Mouse (Mus musculus) gastrocnemius, adult 18-20 months (tissue): ENCODE results near the gene Olfr110. TPM values are rescaled to one million over a fixed set of nuclear protein-coding genes. Genes with fewer than 3 reads are reported as not detected.
"Not testable (repeated sequence)": the region's sequence is repeated elsewhere in the genome, so short reads cannot be mapped to it uniquely, and the experiment has no call there.

ENCODE experiments used
- DNase-seq: peaks from one replicate; pipeline ENCODE4 v3.0.0; 2021; ENCODE audit warnings: low spot score
- long read RNA-seq, 2 experiments: library from polyadenylated mRNA; stranded (forward); transcript quantifications; one replicate each; pipeline ENCODE4 v2.0.0; 2021
- total RNA-seq, 2 experiments: library from RNA; stranded (reverse); gene quantifications; 2 replicates each; pipeline ENCODE4 v1.2.3; 2021

Olfr110 gene
- total RNA-seq = not detected
- long read RNA-seq, experiment 1 = 0 reads
- long read RNA-seq, experiment 2 = 0 reads

DNA sequence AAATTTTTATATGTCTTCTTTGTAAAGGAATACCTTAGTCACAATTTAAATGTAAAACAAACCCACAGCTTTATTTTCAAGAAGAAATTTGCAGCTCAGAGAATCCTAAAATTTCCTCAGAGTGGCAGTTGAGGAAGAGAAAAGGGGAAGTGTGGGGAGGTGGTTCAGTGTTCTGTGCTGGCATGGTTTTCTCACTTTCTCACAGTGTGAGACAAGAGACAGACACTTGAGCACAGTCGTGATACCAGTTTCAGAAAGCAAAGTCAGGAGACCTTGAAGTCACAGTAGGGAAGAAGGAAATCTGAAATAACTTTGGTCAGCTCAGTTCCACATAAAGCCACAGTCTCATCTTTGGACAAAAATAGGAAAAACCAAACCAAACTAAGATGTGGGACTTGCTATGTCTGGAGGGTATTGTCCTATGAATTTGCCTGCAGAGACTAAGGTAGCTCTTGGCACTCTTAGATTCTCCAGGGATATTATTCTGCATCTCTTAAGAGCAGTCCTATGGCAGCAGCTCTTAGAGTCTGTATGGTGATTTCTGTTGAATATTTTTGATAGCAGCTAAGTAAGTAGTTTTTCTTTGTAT, at the start of gene Olfr110:
Gene Olfr110 (plus strand): TSS at position 539 of the 589 bp plus-strand sequence.
- DNase-seq = no peak

DNA sequence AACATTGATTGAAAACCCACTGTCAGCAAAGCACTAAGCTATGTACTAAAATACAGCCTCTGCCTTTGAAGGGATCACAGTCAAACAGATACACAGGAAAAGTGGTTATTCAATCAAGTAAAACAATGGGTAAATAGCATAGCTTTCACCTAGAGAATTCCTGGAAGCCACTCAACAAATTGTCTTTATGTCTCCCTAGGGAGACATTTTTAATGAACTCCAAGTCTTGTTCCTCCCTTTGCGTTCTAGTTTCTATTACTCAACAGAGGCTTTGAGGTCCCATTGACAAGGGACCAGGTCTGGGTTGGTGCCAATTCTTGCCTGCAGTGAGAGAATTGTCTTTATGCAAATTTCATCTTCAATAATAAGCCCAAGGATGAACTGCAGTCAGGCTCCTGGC, 47.1 kb upstream of the Olfr110 start, which contains the start of gene Olfr108:
Gene Olfr108 (plus strand): TSS at position 301 of the 400 bp plus-strand sequence.
- DNase-seq = no peak

DNA sequence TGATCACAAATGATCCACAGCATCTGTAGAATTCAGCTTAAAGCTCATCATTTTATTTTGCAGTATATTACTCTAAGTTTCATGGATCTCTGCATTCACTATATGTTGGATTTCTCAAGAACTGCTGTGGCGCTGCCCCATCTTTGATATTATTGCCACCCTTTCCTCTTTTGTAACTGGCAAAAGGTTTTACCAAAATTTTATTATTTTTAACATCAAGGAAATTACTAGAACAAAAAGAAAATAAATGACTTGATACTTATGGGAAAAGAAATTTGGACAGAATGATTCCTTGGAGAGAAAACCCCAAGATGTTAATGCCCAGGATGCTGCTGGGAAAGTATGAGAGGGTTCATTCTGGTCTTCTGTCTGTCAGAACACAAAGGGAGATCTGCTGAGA, 33.7 kb upstream of the Olfr110 start, which contains the start of gene Olfr109:
Gene Olfr109 (plus strand): TSS at position 301 of the 400 bp plus-strand sequence.
- DNase-seq = no peak

DNA sequence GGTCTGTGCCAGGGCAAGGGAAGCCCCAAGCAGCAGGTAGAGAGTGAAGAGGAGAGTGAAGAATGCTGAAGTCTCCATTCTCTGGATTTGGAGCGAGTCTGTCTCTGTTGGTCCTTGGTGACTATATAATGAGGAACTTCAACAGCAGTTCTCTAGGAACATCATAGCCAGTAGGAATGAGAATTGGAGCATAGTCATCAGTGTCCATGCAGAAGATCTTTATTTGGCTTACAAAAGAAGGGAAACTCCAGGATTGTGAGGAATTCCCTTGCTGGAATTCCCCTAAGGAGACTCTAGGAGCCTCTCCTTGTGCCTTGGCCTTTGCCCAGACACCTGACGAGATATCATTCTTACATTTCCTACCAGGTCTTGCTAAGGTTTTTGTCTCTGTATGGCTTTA, 8.8 kb upstream of the Olfr110 start, which contains the start of gene H2-M2:
Gene H2-M2 (minus strand): TSS at position 101 of the 400 bp plus-strand sequence.
- no peak for DNase-seq

DNA sequence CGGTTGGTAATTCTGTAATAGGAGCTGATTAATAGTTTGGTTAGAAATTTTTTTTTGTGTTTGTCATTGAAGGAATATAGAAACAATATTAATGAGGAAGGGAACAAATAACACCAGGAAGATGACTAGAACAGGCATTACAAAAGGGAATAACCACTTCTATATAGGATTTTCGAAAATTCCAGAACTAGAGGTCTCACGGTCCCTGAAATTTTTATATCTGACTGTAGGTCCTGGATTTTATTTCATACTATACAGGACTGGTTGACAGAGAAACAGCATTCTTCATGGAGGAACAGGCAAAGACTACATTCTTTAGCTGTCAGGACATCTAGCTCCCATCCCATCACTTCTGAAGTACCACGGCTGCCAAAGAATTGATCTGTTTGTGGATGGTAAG, 15.5 kb downstream of the Olfr110 start, which contains the start of gene Olfr111:
Gene Olfr111 (plus strand): TSS at position 301 of the 400 bp plus-strand sequence.
- DNase-seq = no peak

DNA sequence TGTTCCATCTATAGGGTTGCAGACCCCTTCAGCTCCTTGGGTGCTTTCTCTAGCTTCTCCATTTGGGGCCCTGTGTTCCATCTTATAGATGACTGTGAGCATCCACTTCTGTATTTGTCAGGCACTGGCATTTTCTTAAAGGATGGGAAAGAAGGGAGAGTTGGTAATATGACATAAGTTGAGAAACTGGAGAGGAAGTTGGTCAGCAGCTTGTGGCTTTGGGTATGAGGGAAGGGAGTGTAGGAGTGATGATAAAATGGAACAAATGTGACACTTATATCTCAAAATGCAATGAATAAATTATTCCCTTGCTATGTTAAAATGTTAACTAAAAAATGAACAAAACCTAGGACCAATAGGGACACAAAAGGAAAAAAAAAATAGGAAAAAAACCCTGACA, 32.3 kb downstream of the Olfr110 start:
- DNase-seq = not testable (repeated sequence)

DNA sequence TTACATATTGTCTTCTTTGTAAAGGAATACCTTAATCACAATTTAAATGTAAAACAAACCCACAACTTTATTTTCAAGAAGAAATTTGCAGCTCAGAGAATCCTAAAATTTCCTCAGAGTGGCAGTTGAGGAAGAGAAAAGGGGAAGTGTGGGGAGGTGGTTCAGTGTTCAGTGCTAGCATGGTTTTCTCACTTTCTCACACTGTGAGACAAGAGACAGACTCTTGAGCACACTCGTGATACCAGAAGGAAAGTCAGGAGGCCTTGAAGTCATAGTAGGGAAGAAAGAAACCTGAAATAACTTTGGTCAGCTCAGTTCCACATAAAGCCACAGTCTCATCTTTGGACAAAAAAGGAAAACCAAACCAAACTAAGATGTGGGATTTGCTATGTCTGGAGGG, 33.2 kb downstream of the Olfr110 start:
- DNase-seq = not testable (repeated sequence)

DNA sequence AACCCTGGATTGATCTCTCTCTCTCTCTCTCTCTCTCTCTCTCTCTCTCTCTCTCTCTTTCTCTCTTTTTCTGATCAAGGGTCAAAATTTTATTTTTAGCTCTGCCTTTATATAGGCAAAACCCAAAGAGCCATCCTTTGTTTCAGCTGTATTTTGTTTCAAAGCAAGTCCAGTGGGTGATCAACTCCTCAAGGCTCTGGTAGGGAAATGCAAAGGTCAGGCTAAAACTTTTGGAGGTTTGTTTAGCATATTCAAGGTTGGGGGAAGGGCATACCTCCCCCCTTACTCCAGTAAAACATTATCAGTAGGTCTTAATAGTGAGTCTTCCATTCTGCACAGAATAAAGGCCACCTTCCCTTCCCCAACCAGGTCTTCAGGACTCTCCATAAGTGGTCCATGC, 42.9 kb downstream of the Olfr110 start:
- no peak for DNase-seq

DNA sequence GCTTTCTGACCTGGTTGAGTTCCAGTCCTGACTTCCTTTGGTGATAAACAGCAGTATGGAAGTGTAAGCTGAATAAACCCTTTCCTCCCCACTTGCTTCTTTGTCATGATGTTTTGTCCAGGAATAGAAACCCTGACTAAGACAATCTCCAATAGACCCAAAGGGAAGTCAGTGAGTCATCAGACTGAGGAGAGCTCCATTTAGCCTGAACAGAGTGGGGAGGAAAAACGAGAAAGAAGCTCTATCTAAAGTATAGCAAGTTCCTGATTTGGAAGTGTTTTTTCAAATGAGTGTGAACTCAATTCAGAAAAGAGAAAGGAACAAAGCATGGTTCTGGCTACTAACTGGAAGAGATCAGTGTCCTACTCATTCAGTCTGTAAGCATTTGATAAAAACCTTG, 46.1 kb downstream of the Olfr110 start:
- not testable (repeated sequence) for DNase-seq

DNA sequence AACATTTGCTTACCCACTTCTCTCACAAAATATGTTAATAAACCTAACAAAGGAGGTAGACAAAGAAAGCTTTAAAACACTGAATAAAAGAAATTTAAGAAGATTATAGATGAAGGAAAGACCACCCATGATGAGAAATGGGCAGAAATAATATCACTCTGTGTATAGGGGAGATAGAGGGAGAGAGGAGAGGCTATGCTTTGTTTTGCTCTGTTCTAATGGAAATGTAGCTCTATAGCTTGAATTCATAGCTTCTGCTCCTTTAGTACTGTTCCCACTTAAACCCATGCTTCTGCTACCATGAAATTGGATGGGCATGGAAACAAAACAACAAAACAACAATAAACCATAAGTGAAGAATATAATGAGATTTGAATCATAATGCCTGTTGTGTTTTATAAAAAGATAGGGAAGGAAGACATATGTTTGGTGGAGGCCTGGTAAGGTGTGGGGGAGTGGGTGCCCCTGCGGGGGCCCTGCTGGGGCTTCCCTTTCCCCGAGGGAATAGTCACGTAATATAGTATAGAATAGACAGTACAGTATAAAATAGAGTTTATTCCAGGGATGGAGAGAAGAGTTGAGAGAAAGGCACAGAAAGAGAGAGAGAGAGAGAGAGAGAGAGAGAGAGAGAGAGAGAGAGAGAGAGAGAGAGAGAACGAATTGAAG, 49.3 kb downstream of the Olfr110 start:
- DNase-seq = no peak

DNA sequence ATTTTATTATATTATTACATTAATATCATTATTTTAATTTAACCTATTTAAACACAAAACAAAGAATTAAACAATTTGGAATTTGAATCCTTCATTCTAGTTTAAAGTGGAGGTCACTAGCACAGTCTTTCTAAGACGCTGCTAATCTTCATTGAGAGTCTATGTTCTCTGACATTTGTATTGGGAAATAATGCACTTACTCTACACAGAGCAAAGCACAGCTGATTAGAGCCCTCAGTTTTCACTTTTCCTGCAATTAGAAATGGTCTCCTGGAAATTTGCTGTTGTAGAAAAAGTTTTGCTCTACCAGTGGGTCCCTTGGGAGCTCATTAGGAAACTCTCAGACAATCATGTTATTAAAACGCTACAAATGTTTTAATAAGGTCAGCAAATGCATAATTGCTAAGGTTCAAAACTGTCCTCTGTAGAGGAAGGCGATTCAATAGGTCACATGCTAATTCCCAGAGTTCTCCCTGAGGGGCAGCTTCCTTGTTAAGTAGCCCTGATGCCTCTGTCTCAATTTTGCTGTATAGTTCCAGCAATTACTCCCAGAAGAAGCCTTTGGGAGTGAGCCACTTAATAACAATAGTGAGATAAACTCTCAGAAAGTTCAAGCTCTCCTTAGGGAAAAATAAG, 51.6 kb downstream of the Olfr110 start:
- DNase-seq = no peak

Other genes starting within 250 kb of the Olfr110 start
- not detected for gene Olfr98, start 228.7 kb upstream of the Olfr110 start, total RNA-seq
- 1 to 10 TPM in 1 of 2 experiments, under 1 TPM in 1; 0.94 to 1.9 TPM for gene H2-M3, start 222.2 kb upstream of the Olfr110 start, total RNA-seq
- not detected for gene Olfr99, start 209.0 kb upstream of the Olfr110 start, total RNA-seq
- not detected for gene Olfr101, start 188.2 kb upstream of the Olfr110 start, total RNA-seq
- gene Olfr102, start 175.4 kb upstream of the Olfr110 start, total RNA-seq = not detected
- gene Olfr103, start 152.8 kb upstream of the Olfr110 start, total RNA-seq = not detected
- not detected for gene Olfr104-ps, start 132.9 kb upstream of the Olfr110 start, total RNA-seq
- gene Olfr105-ps, start 113.4 kb upstream of the Olfr110 start, total RNA-seq = not detected
- not detected for gene Olfr106-ps, start 102.1 kb upstream of the Olfr110 start, total RNA-seq
- gene Olfr107, start 93.2 kb upstream of the Olfr110 start, total RNA-seq = not detected
- gene Olfr108, start 47.0 kb upstream of the Olfr110 start, total RNA-seq = not detected
- gene Olfr109, start 33.6 kb upstream of the Olfr110 start, total RNA-seq = not detected
- gene H2-M2, start 8.9 kb upstream of the Olfr110 start, total RNA-seq = not detected
- gene Olfr111, start 15.6 kb downstream of the Olfr110 start, total RNA-seq = not detected
- not detected for gene Olfr112, start 77.0 kb downstream of the Olfr110 start, total RNA-seq
- gene Olfr113, start 85.2 kb downstream of the Olfr110 start, total RNA-seq = not detected
- gene Olfr114, start 100.3 kb downstream of the Olfr110 start, total RNA-seq = not detected
- gene Olfr115, start 134.6 kb downstream of the Olfr110 start, total RNA-seq = not detected
- gene Olfr116, start 134.7 kb downstream of the Olfr110 start, total RNA-seq = not detected
- gene Olfr117, start 171.3 kb downstream of the Olfr110 start, total RNA-seq = not detected
- gene Olfr118, start 174.5 kb downstream of the Olfr110 start, total RNA-seq = not detected
- not detected for gene Olfr119, start 204.1 kb downstream of the Olfr110 start, total RNA-seq
- gene Olfr120, start 229.3 kb downstream of the Olfr110 start, total RNA-seq = not detected